Mouse (Mus musculus) layer of hippocampus, adult 18-20 months (tissue): ENCODE data around the gene Mrvi1. TPM values are rescaled to one million over a fixed set of nuclear protein-coding genes. Genes with fewer than 3 reads are reported as not detected.

ENCODE experiments used
- DNase-seq, 2 experiments: peaks; one replicate each; pipeline ENCODE4 v3.0.0; 2022; ENCODE audit warnings: low spot score in 2 of 2
- total RNA-seq, 2 experiments: library from RNA; stranded (reverse); gene quantifications; 2 replicates each; pipeline ENCODE4 v1.2.3; 2021

Mrvi1 gene
- total RNA-seq, 2 experiments from 2014 or later, result 1.1 to 1.7 TPM

DNA sequence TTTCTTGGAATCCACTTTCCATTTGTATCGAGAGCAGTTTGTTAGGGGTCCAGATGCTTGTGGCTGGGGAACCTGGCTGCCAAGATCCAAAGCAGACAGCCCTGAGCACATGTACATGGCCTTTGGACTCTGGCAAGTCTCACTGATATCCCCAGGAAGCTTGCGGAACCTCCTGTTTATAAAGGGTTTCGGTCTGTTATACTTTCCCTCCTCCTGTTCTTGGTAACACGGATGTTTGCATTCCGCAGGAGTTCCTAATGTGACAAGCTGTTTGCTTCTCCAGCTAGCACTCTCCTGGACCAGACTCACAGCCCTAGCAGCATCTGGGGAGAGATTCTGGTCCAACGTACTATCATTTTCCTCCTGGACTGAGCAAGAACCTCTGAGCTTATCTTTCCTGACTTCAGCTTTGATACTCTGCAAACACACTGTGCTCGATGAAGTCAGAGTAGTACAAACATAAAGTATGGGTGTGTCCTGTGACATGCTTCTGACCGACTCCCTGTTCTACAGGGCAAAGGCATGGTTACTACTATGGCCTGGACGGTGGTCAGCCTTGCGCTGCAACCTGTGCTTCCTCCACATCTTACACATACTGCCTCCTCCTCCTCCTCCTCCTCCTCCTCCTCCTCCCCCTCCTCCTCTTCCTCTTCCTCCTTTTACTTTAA is 88.2 kb downstream of the Mrvi1 start:
- DNase-seq, result no peak

DNA sequence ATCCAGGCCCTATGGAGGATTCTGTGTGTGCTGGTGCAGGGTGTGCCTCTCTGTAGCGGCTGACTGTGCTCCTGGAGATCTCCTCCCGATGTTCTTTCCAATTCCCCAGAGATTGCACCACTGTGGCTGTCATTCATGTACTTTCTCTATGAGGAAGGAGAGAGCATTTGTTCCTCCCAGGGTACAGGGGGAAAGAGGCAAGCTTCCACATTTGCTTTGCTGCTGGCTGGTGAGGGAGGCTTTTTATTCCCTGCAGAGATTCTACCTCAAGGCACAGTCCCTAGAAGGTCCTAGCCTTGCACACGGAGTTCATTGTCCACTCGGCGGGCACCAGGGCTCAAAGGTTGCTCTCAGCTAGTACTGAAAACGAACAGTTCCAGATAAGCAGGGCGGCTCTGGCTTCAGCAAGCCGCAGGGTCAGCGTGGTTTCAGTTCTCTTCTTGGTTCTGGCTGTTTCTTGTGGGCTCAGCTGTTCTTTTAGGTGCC is 90.7 kb downstream of the Mrvi1 start:
- peak in 1 of 2 experiments; percentile 46 for DNase-seq

DNA sequence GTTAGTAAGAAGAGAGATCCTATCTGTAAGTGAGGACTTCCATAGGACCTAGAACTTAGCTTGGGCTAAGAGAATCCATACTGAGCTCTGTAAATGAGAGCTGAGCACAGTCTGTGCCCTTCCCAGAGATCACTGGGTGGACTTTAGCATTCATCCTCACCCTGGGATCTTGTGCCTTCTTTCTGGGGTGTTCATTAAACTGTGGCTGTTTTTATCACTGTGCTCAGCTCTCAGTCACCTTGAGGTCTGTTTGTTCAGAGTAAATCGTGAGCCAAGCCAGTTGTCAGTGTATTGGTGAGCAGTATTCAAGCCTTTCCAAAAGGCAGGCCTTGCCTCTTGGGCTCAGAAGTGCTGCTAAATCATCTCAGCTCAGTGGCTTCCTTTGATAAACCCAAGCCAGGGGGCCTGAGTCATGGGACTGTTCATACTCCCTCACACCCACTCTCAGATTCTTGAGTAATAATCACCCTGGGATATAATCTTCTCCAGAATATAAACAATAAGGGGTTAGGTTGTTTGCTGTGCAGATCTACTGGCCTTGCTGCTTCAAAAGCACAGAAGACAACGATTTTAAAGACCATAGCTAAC is 100.4 kb downstream of the Mrvi1 start:
- DNase-seq, result no peak

DNA sequence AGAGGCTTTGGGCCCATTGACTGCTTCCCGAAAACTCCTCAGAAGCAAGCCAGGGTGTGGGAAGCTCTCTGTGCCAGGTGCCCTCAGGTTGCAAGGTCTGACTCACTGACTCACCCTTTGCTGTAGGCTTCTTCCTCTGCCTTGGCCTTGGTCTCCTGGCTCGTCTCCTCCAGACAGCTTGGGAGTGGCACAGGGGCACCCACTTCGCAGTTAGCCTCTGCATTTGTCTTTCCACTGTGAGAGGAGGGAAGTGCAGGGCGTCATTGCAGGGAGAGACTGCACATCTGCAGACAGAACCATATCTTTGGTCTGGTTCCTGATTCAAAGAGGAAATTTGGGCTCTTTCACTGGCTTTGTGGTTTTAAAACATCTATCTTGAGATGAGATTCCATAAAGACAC is 104.2 kb downstream of the Mrvi1 start:
- no peak for DNase-seq

DNA sequence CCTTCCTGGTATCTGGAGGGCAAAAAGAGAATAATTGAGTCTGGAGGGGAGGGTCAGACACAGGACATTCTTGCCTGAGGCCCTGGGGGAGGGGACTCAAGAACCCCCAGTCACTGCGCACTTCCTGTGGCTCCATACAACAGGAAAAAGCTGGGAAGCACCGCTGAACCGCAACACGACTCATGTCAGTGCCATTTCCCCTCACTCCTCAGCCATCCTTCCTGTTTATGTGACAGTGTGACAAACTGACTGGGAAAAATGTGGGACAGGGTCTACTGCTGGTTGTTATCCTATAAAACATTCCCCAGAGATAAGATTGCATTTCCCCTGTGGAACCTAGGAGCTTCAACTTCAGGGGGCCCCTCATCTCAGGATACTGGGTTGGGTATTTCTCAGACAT is 105.3 kb downstream of the Mrvi1 start:
- DNase-seq, result no peak

DNA sequence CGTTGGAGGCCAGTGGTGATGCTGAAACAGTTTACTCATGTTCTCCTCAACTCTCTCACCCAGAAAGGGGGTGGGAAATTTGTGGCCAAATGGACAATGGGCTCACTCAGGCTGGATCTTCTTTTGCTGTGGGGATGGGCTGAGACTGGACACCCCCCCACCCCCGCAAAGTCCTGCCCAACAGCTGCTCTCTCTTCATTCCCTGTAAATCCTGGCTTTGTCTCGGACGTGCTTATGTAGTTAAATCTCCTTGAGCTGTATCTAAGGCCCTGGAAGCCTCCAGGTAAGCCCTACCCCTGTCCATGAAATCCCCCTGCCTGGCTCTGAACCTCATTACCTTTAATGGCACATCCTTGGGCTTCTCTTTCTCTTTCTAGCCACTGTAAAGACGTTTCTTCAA is 113.5 kb downstream of the Mrvi1 start:
- no peak for DNase-seq

DNA sequence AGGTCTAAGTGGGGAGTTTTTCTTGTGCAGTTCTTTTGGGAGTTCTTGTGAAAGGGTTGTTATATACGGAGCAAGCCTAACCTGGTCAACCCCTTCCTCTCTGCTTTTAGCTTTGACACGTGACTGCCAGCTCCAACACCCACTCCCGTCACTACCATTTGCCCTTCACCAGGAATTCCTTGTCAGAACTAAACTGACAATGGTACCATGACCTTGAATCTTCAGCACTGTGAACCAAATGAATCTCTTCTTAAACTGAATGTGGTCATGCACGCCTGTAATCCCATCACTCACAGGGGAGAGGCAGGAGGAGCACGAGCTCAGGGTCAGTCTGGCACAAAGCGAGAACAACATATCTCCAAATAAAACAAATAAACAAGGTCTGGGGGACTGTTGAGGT is 115.1 kb downstream of the Mrvi1 start:
- DNase-seq, result no peak

DNA sequence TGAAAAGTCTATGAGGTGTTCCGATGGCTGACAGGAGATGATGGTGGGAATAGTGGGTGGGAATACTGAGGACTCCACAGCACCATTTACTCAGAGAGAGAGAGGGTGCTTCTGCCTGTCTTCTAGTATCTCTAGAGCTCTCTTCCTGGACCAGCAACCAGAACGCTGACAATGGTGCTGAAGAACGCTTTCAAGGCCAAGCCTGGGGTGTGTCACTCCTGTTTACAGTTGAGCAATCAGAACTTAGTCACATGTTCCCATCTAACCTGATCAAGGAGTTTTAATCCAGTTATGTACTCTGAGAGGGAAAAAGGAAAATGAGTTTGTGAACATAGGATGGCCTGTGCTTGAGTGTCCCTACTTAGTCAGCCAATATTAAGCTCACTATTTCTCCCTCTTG is 116.2 kb downstream of the Mrvi1 start:
- DNase-seq, result no peak

DNA sequence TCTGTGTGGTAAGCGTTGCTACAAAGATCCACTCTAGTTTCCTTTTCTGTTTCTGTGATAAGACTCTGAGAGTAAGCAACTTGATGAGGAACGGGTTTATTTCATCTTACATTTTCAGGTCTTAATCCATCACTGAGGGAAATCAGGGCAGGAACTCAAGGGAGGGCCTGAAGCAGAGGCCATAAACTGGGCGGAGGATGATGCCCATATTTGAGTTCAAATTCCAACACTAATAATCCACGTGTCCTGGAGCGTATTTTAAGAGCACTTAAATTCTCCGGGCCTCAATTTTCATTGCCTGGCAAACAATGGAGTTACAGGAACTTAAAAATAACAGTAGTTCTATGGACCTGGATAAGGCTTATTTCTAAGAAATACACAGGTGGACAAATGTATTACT is 116.7 kb downstream of the Mrvi1 start:
- DNase-seq, result no peak

DNA sequence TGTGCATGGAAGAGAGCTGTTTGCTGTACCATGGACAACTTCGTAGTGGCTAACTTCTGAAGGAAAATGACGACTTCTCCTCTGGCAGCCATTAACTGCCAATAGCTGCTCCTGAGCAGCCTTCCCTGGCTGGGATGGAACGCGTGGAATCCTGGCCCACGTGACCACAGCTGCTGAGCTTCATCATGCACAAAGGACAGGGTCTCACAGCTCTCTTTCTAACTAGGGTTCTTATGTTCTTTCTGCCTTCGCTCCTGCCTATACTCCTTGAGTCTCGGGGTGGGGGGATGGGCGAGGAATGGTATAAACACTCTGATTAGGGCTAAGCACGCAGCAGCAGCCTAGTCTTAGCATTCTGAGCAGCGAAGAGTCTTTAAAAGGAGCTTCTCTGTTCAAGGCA is 117.2 kb downstream of the Mrvi1 start:
- no peak for DNase-seq

DNA sequence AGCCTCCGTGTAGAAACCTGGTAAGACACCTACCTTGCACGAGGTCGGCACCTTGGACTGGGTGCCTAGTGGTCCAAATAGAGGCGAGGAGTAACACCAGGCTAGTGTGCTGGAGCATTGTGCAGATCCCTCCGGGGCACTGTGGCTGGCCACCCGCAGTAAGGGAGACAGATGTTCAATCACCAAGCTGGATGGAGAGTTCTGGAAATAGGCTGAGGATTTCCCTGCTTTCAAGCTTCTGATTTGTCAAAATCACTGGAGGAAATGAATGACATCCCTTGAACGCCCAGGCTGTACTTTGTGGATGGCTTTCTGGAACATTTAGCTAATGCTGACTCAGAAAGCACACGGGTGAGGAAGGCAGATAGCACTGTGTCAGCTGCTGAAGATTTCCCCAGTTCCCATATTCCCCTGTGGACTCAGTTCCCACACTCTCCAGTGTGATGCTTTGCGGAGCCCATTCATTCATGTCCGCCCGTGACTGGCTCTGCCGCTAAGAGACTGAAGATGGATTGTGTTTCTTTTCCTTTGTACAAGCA is 119.4 kb downstream of the Mrvi1 start, which contains the start of gene Lyve1:
Lyve1 (minus strand) TSS at position 489 of the 539 bp plus-strand sequence.
- DNase-seq, result no peak

DNA sequence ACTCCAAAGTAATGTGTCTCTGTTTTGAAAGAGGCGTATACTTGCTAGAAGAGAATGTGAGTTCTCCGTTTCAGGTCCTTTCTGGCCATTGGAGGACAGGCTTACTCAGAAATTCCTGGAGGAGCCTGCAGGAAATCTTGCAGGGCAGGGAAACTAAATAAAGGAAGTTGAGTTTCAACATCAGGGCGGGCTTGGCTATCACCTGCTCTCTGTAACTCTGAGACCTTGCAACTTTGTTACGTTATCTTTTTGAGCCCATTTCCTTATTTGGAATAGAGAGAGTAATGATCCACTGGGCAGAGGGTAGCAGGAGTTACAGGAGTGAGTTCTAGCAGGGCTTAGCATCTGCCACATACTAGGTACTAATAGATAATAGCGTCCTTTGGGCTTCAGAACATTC is 122.1 kb downstream of the Mrvi1 start:
- DNase-seq, result no peak

DNA sequence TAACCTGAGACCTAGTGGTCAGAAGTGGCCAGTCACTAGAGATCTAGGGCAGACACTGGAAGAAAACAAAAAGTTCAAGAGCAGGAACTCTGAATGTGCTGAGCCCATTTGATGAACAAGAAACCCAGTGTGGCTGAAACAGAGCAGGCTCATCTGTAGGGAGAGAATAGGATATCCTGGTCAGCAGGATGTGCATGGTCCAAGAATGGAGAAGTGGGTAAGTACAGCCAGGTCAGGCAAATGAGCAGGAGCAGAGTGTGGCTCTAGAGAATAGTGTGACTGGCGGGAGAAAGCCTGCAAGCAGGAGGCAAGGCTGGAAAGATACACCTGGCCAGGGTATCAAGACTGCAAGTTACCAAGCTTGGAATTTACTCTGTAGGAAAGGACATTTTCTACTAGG is 126.7 kb downstream of the Mrvi1 start:
- no peak for DNase-seq

DNA sequence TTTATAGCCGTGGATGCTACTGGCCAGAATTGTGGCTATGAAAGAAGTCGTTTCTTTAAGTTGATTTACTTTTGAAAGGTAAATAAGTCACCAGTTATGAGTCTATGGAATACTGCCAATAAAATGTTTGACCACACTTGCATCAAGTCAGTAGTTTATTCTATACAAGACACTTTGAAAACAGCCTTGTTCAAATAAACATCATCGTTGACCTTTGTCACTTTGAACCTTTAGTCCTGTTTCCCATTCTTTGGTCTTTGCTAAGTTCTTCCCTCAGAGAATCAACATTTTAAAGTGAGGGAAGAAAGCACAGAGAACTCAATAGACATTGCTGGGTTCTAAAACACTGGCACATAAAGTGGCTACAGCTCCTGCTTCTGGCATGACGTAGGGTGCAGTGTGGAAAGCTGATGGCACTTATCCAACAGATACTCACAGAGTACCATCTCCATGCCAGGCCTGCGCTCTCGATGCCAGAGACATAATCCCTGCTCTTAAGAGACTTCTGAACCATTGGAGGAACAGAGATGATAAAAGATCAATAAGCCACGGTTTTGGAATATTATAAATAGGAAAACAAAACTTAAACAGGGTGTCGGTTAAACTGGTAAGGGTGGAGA is 127.2 kb downstream of the Mrvi1 start:
- DNase-seq, result peak in 1 of 2 experiments; percentile 52

DNA sequence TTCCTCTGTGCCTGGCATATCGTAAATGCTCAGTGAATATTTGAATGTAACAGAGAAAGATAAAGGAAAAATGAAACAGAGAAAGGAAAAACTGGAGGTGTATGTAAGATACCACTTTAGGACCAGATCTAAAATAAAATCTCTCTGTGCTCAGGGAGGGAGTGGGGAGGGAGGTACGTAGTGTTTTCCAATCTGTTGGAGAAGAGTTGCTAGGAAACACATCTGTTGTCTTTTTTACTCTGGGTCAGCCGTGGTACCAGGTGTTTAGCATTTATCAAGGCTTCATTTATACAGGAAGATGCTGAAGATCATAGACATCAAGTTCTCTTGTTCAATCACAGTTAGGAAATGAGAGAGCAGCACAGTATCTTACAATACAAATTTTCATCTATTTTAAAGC is 127.7 kb downstream of the Mrvi1 start:
- DNase-seq, result peak; percentile 11 to 72

DNA sequence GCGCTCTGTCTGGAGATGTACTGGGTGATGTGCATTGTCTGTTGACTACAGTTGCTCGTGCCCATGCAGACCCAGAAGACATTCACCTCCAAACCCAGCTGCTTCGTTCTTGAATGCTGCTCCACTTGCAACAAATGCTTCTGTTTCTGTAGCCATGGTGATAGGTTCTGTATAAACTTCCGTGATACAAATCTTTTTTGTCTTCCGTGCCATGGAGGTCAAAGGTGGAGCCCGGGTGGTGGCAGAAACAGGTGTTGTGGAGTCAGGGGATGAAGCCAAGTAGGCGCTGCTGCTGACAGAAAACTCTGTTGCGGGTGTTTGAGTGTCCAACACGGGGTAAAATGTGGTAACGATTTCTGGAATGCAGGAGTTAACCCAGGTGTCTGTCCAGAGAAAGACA is 128.7 kb downstream of the Mrvi1 start:
- no peak for DNase-seq

DNA sequence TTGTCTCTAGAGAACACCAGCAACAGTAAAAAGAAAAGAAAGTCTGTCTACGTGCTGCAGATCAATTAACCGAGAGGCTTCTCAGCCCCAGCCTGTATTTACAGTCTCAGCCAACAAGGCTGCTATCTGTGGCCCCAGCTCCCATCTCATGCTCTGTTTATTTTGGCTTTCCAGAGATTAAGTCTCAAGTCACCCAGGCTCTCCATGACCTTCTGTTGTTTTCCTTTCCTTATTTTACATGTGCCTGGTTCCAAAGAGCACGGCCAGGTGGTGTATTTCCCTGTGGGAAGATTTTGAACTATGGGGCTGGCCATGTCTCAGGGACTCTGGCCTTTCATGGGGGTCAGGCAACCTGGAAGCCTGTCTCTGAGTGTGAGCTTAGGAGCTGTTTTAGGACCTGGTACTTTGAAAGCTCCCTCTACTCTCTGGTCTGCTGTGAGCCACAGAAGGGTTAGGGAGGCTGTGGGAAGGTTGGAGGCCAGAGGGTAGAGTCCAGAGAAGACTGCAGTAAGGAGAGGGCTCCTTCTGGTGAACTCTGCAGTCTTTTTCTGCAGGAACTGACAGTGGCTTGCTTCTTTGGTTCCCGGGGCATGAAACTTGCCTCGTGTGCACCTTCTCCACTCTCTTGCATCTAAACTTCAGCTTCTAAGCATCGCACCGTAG is 130.6 kb downstream of the Mrvi1 start:
- no peak for DNase-seq

DNA sequence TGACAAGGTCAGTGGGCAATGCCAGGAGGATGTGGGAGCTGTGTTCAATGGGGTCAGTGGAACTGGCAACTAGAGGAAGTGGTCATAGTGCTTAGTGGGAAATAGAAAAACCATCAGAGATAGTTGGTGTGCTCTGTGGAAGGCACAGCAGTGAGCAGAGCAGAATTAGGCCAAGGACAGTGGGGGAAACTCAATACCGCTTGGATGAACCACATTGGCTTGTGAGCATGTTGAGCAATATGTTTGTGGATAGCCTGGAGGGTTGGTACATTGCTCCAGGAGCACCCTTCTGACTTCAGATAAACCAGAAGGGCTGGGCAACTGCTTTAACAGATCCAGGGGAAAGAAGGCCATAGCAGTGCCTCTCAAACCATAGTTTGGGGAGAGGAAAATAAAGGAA is 133.9 kb downstream of the Mrvi1 start:
- DNase-seq, result no peak

DNA sequence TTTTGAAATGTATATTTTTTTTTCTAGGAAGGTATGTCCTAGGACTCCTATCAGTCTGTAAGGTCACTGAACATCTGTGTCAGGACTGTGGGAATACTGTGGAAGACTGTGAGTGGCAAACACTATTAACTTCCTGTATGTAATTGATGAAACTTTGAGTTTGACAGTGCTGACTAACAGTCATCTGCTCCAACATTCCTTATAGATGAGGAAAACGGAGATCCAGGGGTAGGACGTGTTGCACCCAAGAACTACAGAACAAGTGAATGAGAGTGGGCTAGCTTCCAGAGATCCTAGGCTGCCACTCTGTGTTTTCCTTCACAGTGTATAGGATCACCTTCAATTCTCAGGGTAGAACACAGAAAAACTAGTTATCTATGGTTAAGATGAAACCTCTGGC is 134.9 kb downstream of the Mrvi1 start:
- DNase-seq, result no peak

DNA sequence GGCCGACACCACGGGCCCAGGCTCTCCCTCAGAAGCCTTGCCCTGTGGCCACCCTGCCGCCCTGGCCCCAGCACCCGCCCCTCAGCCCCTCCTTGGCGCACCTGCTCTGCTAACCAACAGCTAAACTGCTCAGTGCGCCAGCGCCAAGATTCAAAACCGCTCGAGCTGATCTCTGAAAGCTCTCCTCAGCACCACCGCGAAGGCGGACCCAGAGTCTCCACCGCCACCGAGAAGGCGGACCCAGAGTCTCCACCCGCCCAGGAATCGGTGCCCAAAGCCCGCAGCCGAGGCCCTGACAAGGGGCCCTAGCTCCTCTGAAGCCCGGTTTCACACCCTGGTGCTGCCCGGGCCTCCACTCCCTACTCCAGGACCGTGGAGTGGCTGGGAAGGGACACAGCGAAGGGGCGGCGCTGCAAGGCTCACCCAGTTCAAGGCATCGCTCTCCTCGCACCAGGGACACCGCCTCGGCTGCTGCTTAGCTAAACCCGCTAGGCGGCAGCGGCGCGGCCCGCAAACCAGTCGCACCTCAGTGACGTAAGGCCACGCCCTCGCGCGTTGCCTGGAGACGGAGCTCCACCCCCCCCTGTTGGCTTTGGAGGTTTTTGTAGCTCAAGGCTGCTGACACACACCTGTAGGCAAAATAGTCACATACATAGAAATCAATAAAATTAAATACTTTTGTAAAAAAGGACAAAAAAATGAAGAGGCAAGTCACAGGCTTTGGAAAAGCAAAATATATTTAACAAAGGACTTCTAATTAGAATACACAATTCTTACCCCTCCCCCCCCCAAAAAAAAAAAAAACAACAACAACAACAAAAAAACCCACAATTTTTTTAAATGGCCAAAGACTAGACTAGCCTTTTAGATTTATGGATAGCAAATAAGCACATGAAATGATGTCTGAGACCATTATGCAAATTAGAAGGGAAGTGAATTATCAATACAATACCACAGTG is 138.1 kb downstream of the Mrvi1 start, which contains the start of gene Rnf141:
Rnf141 (minus strand) TSS at position 542 of the 959 bp plus-strand sequence.
- peak; percentile 90 to 97 for DNase-seq

DNA sequence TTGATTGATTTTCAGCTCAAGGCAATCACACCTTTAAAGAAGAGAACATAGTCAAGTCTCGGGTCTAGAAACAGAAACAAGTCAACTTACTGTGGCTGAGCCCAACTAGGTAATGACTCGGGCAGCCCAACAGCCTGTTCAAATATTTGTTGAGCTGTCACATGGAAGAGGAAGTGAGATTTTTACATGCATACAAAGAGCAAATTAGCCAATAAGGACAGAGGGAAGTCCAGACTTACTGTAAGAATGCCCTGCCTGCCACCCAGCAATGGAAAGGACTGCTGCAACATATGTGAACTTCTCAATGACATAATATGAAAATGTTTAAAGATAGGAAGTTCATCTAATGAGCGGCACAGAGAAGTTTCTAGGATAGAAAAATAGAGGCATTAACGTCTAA is 141.9 kb downstream of the Mrvi1 start:
- no peak for DNase-seq
